Mouse (Mus musculus) olfactory bulb, adult 2 months (tissue): ENCODE results near the gene Mapkbp1.

Source experiments
- CTCF ChIP-seq: fragments of 200-500 bp; IDR thresholded peaks from 2 replicates; pipeline ENCODE4 v1.5.1; 2012; ENCODE audit warnings: low read depth, mild to moderate bottlenecking, low read length, moderate library complexity; ENCODE audit not compliant: insufficient read depth
- POLR2A ChIP-seq: fragments of 200-500 bp; IDR thresholded peaks from 2 replicates; pipeline ENCODE4 v1.6.1; 2012; ENCODE audit warnings: mild to moderate bottlenecking, low read depth, low read length, moderate library complexity; ENCODE audit not compliant: insufficient read depth

DNA sequence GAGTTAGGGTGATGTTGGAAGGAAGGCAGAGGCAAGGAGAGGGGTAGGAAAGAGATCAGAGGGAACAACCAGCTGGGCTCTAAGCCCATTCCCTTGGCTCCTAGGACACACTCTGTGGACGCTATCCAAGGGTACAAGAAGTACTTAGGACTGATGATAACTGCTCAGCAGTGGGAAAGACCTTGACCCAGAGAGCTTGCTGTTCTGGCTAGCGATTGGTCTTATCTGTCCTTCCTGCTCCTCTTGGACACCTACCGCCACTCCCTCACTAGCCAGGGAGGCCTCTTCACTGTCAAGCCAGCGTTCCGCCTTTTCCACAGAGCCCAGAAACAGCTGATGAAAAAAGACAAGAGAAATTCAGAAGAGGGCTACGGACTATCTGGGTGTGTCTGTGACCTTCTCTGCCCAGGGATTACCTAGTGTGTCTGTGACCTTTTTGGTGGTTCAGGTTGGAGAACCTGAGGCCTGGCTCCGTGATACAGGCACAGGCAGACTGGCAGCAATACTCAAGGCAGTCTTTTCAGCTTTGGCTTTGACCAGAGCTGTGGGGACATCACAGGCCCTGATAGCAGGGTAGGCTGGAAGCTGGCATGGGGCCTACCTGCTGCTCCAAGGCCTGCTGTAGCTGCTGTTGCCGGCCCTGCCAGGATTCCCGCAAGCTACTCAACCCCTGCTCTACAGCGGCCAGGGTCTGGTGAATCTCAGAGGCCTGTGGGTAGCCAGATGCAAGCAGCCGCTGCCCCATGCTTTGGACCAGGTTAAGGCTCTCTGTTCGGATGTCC lies 82.5 kb downstream of the Mapkbp1 start:
- TF ChIP-seq CTCF (no peak), POLR2A (no peak)
